Mouse (Mus musculus) heart, adult 11 months (tissue): Measurements from ENCODE around the gene Prdm9.

Experiments
- DNase-seq: peaks from one replicate; pipeline ENCODE4 v3.0.0; 2022

Prdm9 gene

DNA sequence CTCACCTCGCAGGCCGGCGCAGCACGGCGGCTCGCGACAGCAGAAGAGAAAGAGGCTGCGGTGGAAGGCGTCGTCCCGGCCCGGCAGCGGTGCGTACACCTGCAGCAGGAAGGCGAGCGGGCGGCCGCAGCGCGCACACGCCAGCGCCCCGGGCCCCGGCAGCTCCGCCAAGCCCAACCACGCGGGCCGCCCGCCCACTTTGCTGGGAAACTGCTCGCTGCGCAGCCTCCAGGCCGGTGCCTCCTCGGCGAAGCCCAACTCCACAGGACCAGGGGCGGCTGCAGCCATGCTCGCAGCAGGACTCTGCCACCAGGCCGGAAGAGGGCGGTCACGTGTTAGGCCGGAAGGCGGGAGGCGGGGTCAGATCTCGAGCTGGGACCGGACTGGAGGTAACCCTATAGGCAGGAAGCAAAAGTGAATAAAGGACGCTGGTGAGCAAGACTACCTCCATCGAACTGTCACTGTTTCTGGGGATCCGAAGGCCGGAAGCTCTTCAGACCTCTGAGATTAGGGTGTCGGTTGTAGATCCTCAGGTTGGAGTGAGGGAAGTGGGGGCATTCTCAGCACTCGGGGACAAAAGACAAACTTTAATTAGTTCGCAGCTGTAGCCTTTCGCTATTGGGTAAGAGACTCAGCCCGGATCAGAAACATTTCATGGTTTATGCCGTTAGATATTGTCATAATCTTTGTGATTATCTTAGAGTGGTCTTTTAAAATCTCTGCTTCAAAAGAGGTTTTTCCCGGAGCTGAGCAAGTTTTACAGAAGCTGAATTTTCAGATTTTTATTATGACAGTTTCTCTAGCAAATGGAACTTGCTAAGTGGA lies 37.0 kb downstream of the Prdm9 start, which contains the start of gene Pdcd2:
Pdcd2 (minus strand) TSS at position 316 of the 825 bp plus-strand sequence.
- peak; percentile 100 for DNase-seq

DNA sequence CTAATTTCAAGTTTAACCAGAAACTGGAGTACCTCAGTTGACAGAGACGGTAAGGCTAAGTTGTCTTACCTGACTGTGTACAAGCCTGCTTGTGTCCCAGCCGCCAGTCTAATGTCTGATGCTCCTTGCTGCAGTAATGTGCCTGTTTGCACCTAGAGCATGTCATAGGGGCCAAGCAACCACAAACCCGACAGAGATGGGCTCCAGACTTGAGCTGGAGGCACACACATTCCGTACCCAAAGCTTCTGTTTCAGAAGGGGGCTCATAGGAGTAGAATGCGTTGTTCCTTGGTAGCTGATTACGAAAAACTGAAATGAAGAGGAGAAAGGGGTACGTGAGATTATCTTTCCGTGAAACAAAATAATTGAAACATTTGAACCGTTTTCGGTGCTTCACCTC lies 37.9 kb downstream of the Prdm9 start:
- DNase-seq: no peak

DNA sequence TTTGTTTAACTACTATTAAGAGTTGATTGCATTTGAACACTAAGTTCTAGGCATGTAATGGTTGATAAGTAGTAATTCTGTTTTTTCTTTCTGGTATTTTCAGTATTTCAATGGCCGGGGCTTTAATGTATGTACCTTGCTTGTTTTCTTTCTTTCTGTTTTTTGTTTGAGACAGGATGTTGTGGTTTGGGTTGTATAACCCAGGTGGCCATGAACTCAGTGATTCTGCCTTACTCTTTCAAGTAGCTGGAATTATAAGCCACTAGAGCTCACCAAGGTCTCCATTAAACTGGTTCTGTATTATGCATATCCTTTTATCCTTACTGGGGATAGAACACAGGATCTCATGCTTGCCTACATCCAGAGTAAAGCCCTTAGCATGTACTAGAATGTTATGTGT lies 45.4 kb downstream of the Prdm9 start:
- DNase-seq: no peak

DNA sequence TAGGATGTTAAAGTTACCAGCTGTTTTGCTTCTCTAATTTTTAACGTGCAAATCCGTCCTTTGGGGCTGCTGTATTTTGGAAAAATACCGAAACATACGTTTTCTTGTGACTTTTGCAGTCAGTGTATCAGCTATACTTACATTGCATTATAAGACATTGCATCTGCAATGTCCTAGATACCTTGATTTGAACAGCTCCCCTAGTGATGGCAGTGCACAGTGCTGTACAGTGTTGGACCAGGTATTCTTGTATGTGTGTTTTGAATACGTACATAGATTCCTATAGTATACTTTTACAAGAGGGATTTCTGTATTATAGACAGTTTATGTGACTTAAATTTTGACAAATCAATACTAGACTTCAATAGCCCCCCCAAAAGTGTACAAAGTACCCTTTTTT lies 46.0 kb downstream of the Prdm9 start:
- DNase-seq: peak; percentile 16

DNA sequence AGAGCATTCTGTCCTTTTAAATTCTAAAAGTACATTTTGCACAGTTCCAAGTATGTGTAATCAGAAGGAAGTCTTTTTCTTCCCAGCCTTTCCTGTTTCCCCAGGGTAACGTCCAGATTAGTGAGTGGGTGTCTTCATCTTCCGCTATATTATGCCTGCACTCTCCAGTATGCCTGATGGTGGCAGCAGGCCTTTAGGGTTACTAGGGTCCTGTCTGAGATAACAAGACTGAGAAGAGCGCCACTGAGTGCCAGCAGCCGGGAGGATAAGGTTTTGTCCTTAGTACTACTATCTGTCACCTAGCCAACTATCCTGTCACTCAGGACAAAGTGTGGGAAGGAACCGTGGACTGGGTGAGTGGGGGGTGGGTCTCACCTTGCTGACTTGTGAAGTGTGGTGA lies 46.4 kb downstream of the Prdm9 start:
- DNase-seq: peak; percentile 72

DNA sequence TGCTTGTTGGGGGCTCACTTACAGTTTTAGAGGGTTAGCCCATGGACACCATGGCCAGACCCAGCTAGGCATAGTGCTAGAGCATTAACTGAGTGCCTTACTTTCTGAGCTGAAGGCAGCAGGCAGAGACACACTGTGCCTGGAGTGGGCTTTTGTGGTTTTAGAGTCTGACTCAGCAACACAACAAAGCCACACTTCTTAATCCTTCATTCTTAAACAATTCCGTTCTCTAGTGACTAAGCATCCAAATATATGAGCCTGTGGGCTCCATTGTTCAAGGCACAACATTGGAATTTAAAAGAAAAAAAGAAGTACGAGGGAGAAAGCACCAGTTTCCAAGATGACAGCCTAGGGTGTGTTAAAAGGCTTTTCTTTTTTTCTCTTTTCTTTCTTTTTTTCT lies 53.5 kb downstream of the Prdm9 start:
- peak; percentile 61 for DNase-seq

DNA sequence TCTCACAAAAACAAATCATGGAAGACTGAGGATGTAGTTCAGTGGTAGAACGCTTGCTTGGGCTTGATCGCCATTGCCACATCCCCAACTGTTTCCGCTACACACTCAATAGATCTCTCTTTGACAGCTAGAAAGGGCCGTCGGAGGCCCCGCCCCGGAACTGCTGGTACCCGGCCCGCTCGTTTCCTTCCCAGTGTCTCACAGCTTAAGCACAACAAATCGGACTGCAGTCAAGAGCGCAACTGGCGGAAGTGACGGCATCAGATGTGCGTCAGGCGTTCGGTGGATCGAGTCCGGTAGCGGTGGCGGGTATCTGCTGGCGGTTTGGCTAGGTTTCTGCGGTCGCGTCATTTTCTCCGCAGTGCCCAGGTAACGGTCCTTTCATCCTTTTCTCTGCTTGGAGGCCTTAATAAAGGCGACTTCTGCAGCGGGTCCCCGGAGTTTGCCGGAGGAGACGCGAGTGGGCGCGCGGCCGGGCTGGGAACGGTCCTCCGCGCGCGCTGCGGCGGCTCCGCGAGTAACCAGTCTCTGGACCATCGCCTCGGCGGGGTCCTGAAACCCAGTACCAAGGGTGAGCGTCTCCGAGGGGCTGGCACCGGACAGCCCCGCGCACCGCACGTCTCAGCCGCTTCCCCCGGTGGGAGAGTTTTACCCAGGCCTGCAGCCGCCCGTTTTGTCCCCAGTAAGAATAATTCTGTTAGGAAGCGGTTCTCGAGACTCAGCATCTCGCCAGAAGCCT lies 64.3 kb downstream of the Prdm9 start, which contains the start of the genes Psmb1 and Tbp:
Psmb1 (minus strand) TSS at position 96 of the 739 bp plus-strand sequence.
Tbp (plus strand) TSS at position 233 of the 739 bp plus-strand sequence.
- DNase-seq: peak; percentile 100

DNA sequence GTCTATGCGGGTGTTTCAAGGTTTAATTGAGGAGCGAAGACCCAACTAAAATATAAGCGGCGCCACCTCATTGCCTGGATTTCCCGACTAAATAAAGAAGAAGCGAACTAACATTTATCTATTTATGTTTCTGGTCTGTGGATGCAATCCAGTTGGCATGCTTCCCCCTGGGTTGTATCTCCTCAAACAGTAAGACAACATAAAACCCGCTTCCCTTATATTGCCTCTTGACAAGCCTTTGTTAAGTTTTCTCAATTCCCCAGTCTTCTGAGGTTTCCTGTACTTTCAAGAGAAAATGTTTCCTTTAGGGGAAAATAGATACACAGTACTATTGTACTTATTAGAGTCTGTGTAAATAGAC lies 65.4 kb downstream of the Prdm9 start:
- no peak for DNase-seq

DNA sequence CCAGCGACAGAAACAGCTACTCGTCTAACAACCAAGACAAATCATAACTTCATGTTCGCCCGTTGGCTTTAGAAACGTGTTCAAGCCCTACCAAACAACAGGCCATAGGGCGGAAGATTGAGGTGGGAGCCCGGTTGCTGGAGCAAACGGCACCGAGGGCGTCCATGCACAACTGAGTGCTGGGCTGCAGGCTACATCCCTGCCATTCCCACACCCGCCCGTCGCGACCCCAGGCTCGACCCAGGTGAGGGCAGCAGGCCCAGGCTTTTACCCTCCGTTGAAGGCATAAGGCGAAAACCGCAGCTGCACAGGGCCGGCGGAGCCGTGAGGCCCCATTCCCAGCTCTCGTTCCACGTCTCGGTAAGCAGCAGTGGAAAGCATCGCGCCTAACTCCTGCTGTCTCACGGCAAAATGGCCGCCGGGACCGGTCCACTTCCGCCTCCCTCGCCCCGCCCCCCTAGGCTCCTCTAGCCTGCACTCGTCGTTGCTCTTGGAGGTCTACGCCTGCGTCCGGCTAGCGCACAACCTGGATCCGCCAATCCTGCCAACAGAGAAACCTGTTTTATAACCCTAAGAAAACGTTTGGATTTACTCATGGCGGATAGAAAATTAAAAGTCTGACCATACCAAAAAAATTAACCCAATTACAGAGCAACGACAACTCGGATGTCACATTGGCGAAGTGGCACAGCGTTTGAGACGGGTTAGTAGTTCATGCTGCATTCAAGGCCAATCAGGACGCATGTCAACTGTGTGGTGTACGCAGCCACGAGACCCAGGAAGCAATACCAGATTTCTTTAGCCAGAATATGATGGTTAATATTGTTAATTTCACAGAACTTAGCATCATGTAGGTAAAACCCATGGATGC lies 66.0 kb downstream of the Prdm9 start:
- peak; percentile 99 for DNase-seq
